Mouse (Mus musculus) hindbrain, embryonic 13.5 days (tissue): ENCODE measurements around the gene Dnmt1. TPM values are rescaled to one million over a fixed set of nuclear protein-coding genes. Genes with fewer than 3 reads are reported as not detected.

Experiments
- ATAC-seq: fragments of 200-750 bp; cut with Nextera tagmentation; 2 replicates; pipeline ENCODE4 v1.8.0; 2017; ENCODE audit warnings: moderate TSS enrichment; ENCODE audit not compliant: low FRiP score
- H3K27ac ChIP-seq: fragments of 300-500 bp; sonication (generic); 2 replicates; pipeline ENCODE4 v1.5.1; 2015; ENCODE audit warnings: inconsistent platforms, mild to moderate bottlenecking, moderate library complexity
- H3K27me3 ChIP-seq: fragments of 300-500 bp; sonication (generic); 2 replicates; pipeline ENCODE4 v1.6.1; 2015; ENCODE audit warnings: mild to moderate bottlenecking, inconsistent platforms
- H3K36me3 ChIP-seq: fragments of 300-500 bp; sonication (generic); 2 replicates; pipeline ENCODE4 v1.6.1; 2015; ENCODE audit warnings: mild to moderate bottlenecking, inconsistent platforms
- H3K4me1 ChIP-seq: fragments of 300-500 bp; sonication (generic); replicated peaks from 2 replicates; pipeline ENCODE4 v1.6.1; 2015; ENCODE audit warnings: inconsistent platforms
- H3K4me2 ChIP-seq: fragments of 300-500 bp; sonication (generic); 2 replicates; pipeline ENCODE4 v1.6.1; 2015; ENCODE audit warnings: inconsistent platforms, mild to moderate bottlenecking, moderate library complexity
- H3K4me3 ChIP-seq: fragments of 300-500 bp; sonication (generic); 2 replicates; pipeline ENCODE4 v1.5.1; 2015; ENCODE audit warnings: mild to moderate bottlenecking, inconsistent platforms
- H3K9ac ChIP-seq: fragments of 300-500 bp; sonication (generic); 2 replicates; pipeline ENCODE4 v1.6.1; 2015; ENCODE audit warnings: mild to moderate bottlenecking, inconsistent platforms
- H3K9me3 ChIP-seq: fragments of 300-500 bp; sonication (generic); 2 replicates; pipeline ENCODE4 v1.6.1; 2016; ENCODE audit warnings: inconsistent platforms
- WGBS: fragments of 180-500 bp; shearing (Covaris S2); methylation state at CpG from one replicate; pipeline ENCODE4 v1.1.7; 2015; 5-methylcytosine and 5-hydroxymethylcytosine counted together
- microRNA-seq: library from miRNA; unstranded; fragments of <30 nt; microRNA quantifications from one replicate; pipeline ENCODE4, GENCODE M21; 2016
- polyA plus RNA-seq: library from polyadenylated mRNA; unstranded; fragments of >200 nt; fragmentation: Nextera tagmentation; extraction: Ambion mirVana; gene quantifications from 2 replicates; pipeline ENCODE4 v1.2.1, GENCODE M21; 2015

Gene Dnmt1
- polyA plus RNA-seq, 1 experiment from 2014 or later, result 65.8 TPM

GRCm38 (mm10) chr9:20872991-20873390, 86.7 kb downstream of the Dnmt1 start:
- H3K27me3 ChIP-seq, result peaks cover 47% of the 10 kb centered on the region
- 90% methylated on average over 10 of the region's 10 CpGs for WGBS
- H3K4me3 ChIP-seq, result no peak overlapping the region
- no peak for ATAC-seq
- no peaks in the 10 kb centered on the region for H3K36me3 ChIP-seq
- no peak overlapping the region for H3K27ac ChIP-seq
- H3K4me1 ChIP-seq, result peaks cover 14% of the 10 kb centered on the region
- no peaks in the 10 kb centered on the region for H3K9me3 ChIP-seq
- no peak overlapping the region for H3K9ac ChIP-seq
- H3K4me2 ChIP-seq, result no peak overlapping the region

- 79% methylated on average over 12 of the region's 12 CpGs for WGBS
- Histone ChIP-seq H3K36me3 (no peaks in the 10 kb centered on the region), H3K4me3 (no peak overlapping the region), H3K27ac (no peak overlapping the region), H3K27me3 (peaks cover 61% of the 10 kb centered on the region), H3K9ac (no peak overlapping the region), H3K4me1 (peaks cover 6% of the 10 kb centered on the region), H3K9me3 (no peaks in the 10 kb centered on the region), H3K4me2 (no peak overlapping the region)
- no peak for ATAC-seq
These were observed 89.2 kb downstream of the Dnmt1 start for GRCm38 (mm10) chr9:20870211-20871173.

DNA sequence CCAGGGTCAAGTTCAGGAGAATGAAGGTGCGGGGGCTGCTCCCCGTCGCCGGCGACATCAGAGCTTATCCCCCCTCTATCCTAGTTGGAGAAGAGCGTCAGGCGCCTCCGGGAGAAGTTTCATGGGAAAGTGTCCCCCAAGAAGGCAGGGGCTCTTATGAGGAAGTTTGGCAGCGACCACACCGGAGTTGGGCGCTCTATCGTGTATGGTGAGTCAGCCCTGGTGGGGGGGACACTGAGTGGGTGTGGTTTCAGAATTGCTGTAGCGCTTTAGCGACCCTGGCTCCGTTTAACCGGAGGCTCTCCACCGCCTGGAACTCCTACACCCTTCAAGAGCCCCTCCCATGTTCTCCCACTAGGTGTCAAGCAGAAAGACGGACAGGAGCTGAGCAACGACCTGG, 90.4 kb downstream of the Dnmt1 start:
- H3K27me3 ChIP-seq, result peaks cover 58% of the 10 kb centered on the region
- 5% methylated on average over 19 of the region's 19 CpGs for WGBS
- no peaks in the 10 kb centered on the region for H3K9me3 ChIP-seq
- H3K36me3 ChIP-seq, result no peaks in the 10 kb centered on the region
- peak overlapping the region; percentile 30; the same call in 1 of the 2 replicates for H3K4me3 ChIP-seq
- peaks cover 6% of the 10 kb centered on the region for H3K4me1 ChIP-seq
- no peak overlapping the region; the same call in 1 of the 2 replicates for H3K9ac ChIP-seq
- peak overlapping the region; percentile 47 for H3K4me2 ChIP-seq
- H3K27ac ChIP-seq, result no peak overlapping the region
- ATAC-seq, result no peak

DNA sequence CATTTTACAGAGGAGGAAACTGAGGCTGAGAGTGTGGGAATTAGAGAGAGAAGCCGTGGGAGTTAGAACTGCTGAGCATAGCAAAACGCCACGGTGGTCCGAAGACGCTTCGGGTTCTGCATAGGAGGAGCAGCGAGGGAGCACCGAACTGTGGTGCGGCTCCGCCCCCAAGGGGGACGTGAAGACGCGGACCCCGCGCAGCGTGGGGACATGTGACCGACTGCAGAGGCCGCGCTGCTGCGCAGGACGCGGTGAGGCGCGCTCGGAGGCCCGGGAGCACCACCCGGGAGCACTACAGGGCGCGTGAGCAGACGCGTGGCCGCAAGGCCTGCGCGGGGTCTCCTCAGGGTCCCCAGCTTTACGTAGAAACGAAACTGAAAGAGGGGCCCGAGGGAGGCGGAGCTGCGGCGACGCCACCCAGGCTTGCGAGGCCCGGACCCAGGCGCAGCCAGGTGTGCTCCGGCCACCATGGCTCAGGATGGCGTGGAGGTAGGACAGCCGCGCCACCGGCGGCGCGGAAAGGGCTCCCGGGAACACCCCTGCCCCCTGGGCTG, 91.2 kb downstream of the Dnmt1 start, which contains the start of gene A230050P20Rik:
TSS of gene A230050P20Rik (plus strand) at position 195 of the 554 bp plus-strand sequence.
- Histone ChIP-seq H3K4me3 (peak within 1 kb of the TSS; percentile 30), H3K4me1 (peaks cover 6% of the 10 kb centered on the region), H3K27ac (no peak within 1 kb of the TSS), H3K4me2 (peak within 1 kb of the TSS; percentile 47), H3K36me3 (no peaks in the 10 kb centered on the region), H3K27me3 (peaks cover 58% of the 10 kb centered on the region), H3K9me3 (no peaks in the 10 kb centered on the region), H3K9ac (peak within 1 kb of the TSS; percentile 43)
- no peak for ATAC-seq
- 10% methylated on average over 53 of the region's 53 CpGs for WGBS

DNA sequence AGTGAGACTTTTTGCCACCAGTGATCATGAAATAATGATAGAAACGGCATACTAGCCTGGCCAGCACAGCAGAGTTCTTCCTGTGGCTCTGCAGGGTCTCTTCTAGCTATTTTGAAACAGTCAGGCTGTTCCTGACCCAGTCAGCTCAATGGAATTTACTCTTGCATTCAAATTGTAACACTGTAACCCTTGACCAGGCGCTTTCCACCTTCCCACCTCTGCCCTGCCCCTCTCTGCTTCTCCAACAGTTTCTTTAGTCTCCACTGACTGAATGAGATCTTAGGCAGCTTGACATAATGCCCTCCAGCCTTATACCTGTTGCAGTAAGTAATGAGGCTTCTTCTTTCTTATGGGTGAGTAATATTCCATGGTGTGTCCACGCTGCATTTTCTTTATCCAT, 92.8 kb downstream of the Dnmt1 start:
- Histone ChIP-seq H3K27me3 (peaks cover 51% of the 10 kb centered on the region), H3K9ac (no peak overlapping the region)

DNA sequence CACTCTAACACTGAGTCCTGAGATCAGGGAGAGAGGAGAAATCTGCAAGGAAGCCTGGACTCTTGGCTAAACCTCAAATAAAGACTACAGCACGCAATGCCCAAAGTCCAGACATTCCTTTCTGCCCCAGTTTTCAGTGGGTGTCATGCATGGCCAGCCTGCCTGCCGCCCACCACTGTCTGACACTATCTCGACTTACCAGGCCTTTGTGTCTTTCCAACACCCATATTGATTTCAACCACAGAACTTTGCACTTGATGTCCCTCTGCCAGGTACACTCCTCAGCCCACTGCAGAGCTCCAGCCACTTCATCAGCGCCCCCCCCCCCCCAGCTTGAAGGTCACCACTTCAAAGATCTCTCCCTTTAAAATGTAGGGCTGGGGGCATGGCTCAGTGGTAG, 97.5 kb downstream of the Dnmt1 start:
- no peak for ATAC-seq

More for the DNA sequence above, 92.8 kb downstream of the Dnmt1 start:
- H3K9me3 ChIP-seq, result no peaks in the 10 kb centered on the region
- ATAC-seq, result no peak
- WGBS, result 58% methylated on average over 3 of the region's 3 CpGs
- H3K27ac ChIP-seq, result no peak overlapping the region
- peaks cover 6% of the 10 kb centered on the region for H3K4me1 ChIP-seq
- no peak overlapping the region for H3K4me2 ChIP-seq
- H3K36me3 ChIP-seq, result no peaks in the 10 kb centered on the region
- H3K4me3 ChIP-seq, result no peak overlapping the region

GRCm38 (mm10) chr9:20861821-20862220, 97.9 kb downstream of the Dnmt1 start:
- no peak overlapping the region for H3K4me2 ChIP-seq
- ATAC-seq, result no peak
- no peak overlapping the region for H3K27ac ChIP-seq
- H3K4me1 ChIP-seq, result no peaks in the 10 kb centered on the region
- H3K9ac ChIP-seq, result no peak overlapping the region
- no peaks in the 10 kb centered on the region for H3K9me3 ChIP-seq
- no peak overlapping the region for H3K4me3 ChIP-seq
- peaks cover 15% of the 10 kb centered on the region for H3K27me3 ChIP-seq
- H3K36me3 ChIP-seq, result no peaks in the 10 kb centered on the region
- 8% methylated on average over 4 of the region's 4 CpGs for WGBS

More for the DNA sequence above, 97.5 kb downstream of the Dnmt1 start:
- Histone ChIP-seq H3K4me1 (no peaks in the 10 kb centered on the region), H3K27me3 (peaks cover 15% of the 10 kb centered on the region), H3K9ac (no peak overlapping the region), H3K36me3 (no peaks in the 10 kb centered on the region), H3K27ac (no peak overlapping the region), H3K4me3 (no peak overlapping the region), H3K4me2 (no peak overlapping the region), H3K9me3 (no peaks in the 10 kb centered on the region)
- WGBS, result 67% methylated on average over 4 of the region's 4 CpGs

DNA sequence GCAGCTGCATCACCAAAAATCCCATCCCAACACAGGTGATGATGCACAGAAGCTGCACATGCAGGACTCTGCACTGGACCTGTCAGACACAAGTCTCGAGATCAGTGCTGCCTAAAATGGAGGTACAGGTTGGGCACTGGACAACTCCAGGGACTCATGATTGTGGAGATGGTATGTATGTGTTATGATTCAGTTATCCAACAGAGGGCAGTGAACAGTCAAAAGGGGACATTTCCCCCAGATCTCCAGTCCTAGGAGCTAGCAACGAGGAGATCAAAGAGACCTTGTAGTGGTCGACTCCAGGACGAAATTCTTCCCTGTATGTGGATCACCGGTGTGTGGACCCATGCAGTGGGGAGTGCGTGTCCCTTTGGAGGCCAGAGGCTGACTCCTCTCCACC, 99.8 kb downstream of the Dnmt1 start:
- H3K27me3 ChIP-seq, result peaks cover 16% of the 10 kb centered on the region; the same call in 1 of the 2 replicates
- H3K36me3 ChIP-seq, result no peaks in the 10 kb centered on the region
- no peaks in the 10 kb centered on the region for H3K9me3 ChIP-seq
- no peak overlapping the region for H3K9ac ChIP-seq
- ATAC-seq, result no peak
- no peaks in the 10 kb centered on the region for H3K4me1 ChIP-seq
- WGBS, result 58% methylated on average over 6 of the region's 6 CpGs
- H3K4me3 ChIP-seq, result no peak overlapping the region
- no peak overlapping the region for H3K4me2 ChIP-seq
- H3K27ac ChIP-seq, result no peak overlapping the region

Small RNAs within 50 kb of the gene (microRNA-seq; reads per million reads assigned to microRNA genes)
- not detected for gene Mir7081

Other genes starting within 250 kb of the Dnmt1 start
- gene Olfm2, start 213.5 kb downstream of the Dnmt1 start, polyA plus RNA-seq, result 133 and 145 TPM in 2 replicates
- 0.36 and 0.44 TPM in 2 replicates for gene Col5a3, start 144.8 kb downstream of the Dnmt1 start, polyA plus RNA-seq
- not detected in 2 replicates for gene Rdh8, start 141.4 kb downstream of the Dnmt1 start, polyA plus RNA-seq
- 1.9 and 2.3 TPM in 2 replicates for gene A230050P20Rik, start 91.2 kb downstream of the Dnmt1 start, polyA plus RNA-seq
- gene Angptl6, start 80.2 kb downstream of the Dnmt1 start, polyA plus RNA-seq, result 9.8 and 10.1 TPM in 2 replicates
- 46.9 and 50.3 TPM in 2 replicates for gene Ppan, start 71.7 kb downstream of the Dnmt1 start, polyA plus RNA-seq
- 252 and 265 TPM in 2 replicates for gene Eif3g, start 61.3 kb downstream of the Dnmt1 start, polyA plus RNA-seq
- gene S1pr2, start 16.9 kb upstream of the Dnmt1 start, polyA plus RNA-seq, result 11.0 and 14.3 TPM in 2 replicates
- gene Mrpl4, start 42.9 kb upstream of the Dnmt1 start, polyA plus RNA-seq, result 98.2 and 104 TPM in 2 replicates
- 3.4 and 4.4 TPM in 2 replicates for gene Icam1, start 56.1 kb upstream of the Dnmt1 start, polyA plus RNA-seq
- gene Icam4, start 69.5 kb upstream of the Dnmt1 start, polyA plus RNA-seq, result 0.21 TPM in 1 of 2 replicates, not detected in the other
- 0.58 and 0.80 TPM in 2 replicates for gene Icam5, start 72.2 kb upstream of the Dnmt1 start, polyA plus RNA-seq
- 0.92 and 1.9 TPM in 2 replicates for gene Zglp1, start 107.2 kb upstream of the Dnmt1 start, polyA plus RNA-seq
- gene Gm49373, start 113.2 kb upstream of the Dnmt1 start, polyA plus RNA-seq, result 1.9 and 2.4 TPM in 2 replicates
- gene Fdx1l, start 113.7 kb upstream of the Dnmt1 start, polyA plus RNA-seq, result 57.3 and 63.1 TPM in 2 replicates
- gene Gm38431, start 132.1 kb upstream of the Dnmt1 start, polyA plus RNA-seq, result 0.92 and 2.8 TPM in 2 replicates
- 28.3 and 32.5 TPM in 2 replicates for gene Raver1, start 132.1 kb upstream of the Dnmt1 start, polyA plus RNA-seq
- 12.4 and 12.8 TPM in 2 replicates for gene Tyk2, start 171.4 kb upstream of the Dnmt1 start, polyA plus RNA-seq
- 221 and 223 TPM in 2 replicates for gene Cdc37, start 190.1 kb upstream of the Dnmt1 start, polyA plus RNA-seq
- 17.6 and 18.8 TPM in 2 replicates for gene Pde4a, start 205.8 kb upstream of the Dnmt1 start, polyA plus RNA-seq